Mouse (Mus musculus) heart, postnatal 0 days (tissue): ENCODE data around the gene Gbx2.

Experiments used
- CTCF ChIP-seq: IDR thresholded peaks from 2 replicates; pipeline ENCODE4 v1.5.1; 2016; ENCODE audit warnings: antibody characterized with exemption, control low read depth, low read depth
- EP300 ChIP-seq: IDR thresholded peaks from 2 replicates; pipeline ENCODE4 v1.6.1; 2016; ENCODE audit warnings: antibody characterized with exemption, low read depth

- TF ChIP-seq CTCF (no peak), EP300 (no peak)
These were observed 38.7 kb upstream of the Gbx2 start for GRCm38 (mm10) chr1:89969714-89970110.
